Mouse (Mus musculus) adrenal gland, postnatal 0 days (tissue): ENCODE results near the gene Tspan18. TPM values are rescaled to one million over a fixed set of nuclear protein-coding genes. Genes with fewer than 3 reads are reported as not detected.

ENCODE experiments used
- polyA plus RNA-seq: library from polyadenylated mRNA; unstranded; fragments of >200 nt; fragmentation: Nextera tagmentation; extraction: Ambion mirVana; gene quantifications from 2 replicates; pipeline ENCODE4 v1.2.1, GENCODE M21; 2015

Gene Tspan18
- 35.5 and 58.3 TPM in 2 replicates for polyA plus RNA-seq

GRCm38 (mm10) chr2:93333817-93334731, at the start of gene Tspan18:
Gene Tspan18, minus strand, starts transcription at chr2:93334505.

GRCm38 (mm10) chr2:93187323-93187996, 146.8 kb downstream of the Tspan18 start, which contains the start of gene Trp53i11:
Gene Trp53i11, plus strand, starts transcription at chr2:93187548.

Other genes with a start within 250 kb of the Tspan18 start
- gene Trp53i11, start 147.0 kb downstream of the Tspan18 start, polyA plus RNA-seq: 42.2 and 70.4 TPM in 2 replicates
- 69.7 and 82.0 TPM in 2 replicates for gene Cd82, start 128.6 kb upstream of the Tspan18 start, polyA plus RNA-seq
- gene Gm10803, start 226.1 kb upstream of the Tspan18 start, polyA plus RNA-seq: not detected in 2 replicates